Mouse (Mus musculus): ENCODE measurements around the gene 1700012A03Rik. TPM values are rescaled to one million over a fixed set of nuclear protein-coding genes. Genes with fewer than 3 reads are reported as not detected.

1700012A03Rik gene
- polyA plus RNA-seq (2015; fragmentation: Nextera tagmentation; extraction: Ambion mirVana) = not detected in 2 replicates

DNA sequence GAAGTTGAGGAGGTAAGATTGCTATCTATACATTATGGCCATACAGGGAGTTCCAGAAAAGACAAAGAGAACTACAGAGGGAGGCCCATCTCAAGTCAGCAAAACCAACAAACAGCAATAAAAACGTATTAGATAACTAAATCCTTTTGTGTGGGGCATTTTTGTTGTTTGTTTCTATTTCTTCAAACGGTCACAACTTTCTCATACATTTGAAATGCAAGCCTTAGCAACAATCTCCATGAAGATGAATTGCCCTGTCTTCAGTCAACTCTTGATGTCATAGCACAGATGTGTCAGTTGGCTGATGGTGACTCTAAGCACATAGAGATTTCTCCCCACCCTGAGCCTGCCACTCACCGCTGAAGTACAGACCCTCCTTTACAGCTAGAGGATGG, at the start of gene 1700012A03Rik:
Gene 1700012A03Rik, plus strand, starts transcription at position 296 of the 395 bp plus-strand sequence.

All from neural tube, postnatal 0 days (tissue).